Mouse (Mus musculus) ES-E14 (cell line): ENCODE results near the gene Canx. TPM values are rescaled to one million over a fixed set of nuclear protein-coding genes. Genes with fewer than 3 reads are reported as not detected.

Experiments
- DNase-seq: peaks from one replicate; pipeline ENCODE4 v3.0.0-alpha.2; 2013; ENCODE audit warnings: low read depth, low spot score
- H3K27ac ChIP-seq: 2 replicates; pipeline ENCODE4 v1.5.1; 2012; ENCODE audit warnings: low read depth, mild to moderate bottlenecking, low read length, moderate library complexity, mixed read lengths; ENCODE audit not compliant: poor library complexity, insufficient read depth, severe bottlenecking
- H3K36me3 ChIP-seq: 2 replicates; pipeline ENCODE4 v1.6.1; 2012; ENCODE audit warnings: mild to moderate bottlenecking, low read length, moderate library complexity, mixed read lengths; ENCODE audit not compliant: control insufficient read depth, poor library complexity, insufficient read depth, severe bottlenecking
- H3K4me1 ChIP-seq, 2 experiments: fragments of 150-350 bp in 1 of 2; sonication (generic) in 1 of 2; 2 replicates each; pipeline ENCODE4 v1.6.1; 2012; ENCODE audit warnings: low read length in 2 of 2, mild to moderate bottlenecking in 1 of 2, mixed read lengths in 1 of 2; ENCODE audit not compliant: control insufficient read depth in 2 of 2, insufficient read depth in 2 of 2, poor library complexity in 1 of 2
- H3K4me3 ChIP-seq, 2 experiments: fragments of 150-350 bp in 1 of 2; sonication (generic) in 1 of 2; 2 replicates each; pipeline ENCODE4 v1.5.1; 2012; ENCODE audit warnings: low read length in 2 of 2, low read depth in 1 of 2, mild to moderate bottlenecking in 1 of 2, mixed read lengths in 1 of 2; ENCODE audit not compliant: insufficient read depth in 1 of 2, poor library complexity in 1 of 2, severe bottlenecking in 1 of 2
- H3K9ac ChIP-seq: 2 replicates; pipeline ENCODE4 v1.6.1; 2012; ENCODE audit warnings: low read depth, mild to moderate bottlenecking, low read length, mixed read lengths; ENCODE audit not compliant: poor library complexity, insufficient read depth, severe bottlenecking
- H3K9me3 ChIP-seq: fragments of 150-350 bp; sonication (generic); 2 replicates; pipeline ENCODE4 v1.6.1; 2012; ENCODE audit warnings: low read depth, mild to moderate bottlenecking, low read length; ENCODE audit not compliant: control insufficient read depth, insufficient read depth
- CHD2 ChIP-seq: IDR thresholded peaks from 2 replicates; pipeline ENCODE4 v1.6.1; 2014; ENCODE audit warnings: mild to moderate bottlenecking, low read depth, low read length, inconsistent platforms
- HCFC1 ChIP-seq: IDR thresholded peaks from 2 replicates; pipeline ENCODE4 v1.6.1; 2012; ENCODE audit warnings: low read length, inconsistent platforms, borderline replicate concordance; ENCODE audit not compliant: insufficient read depth
- MAFK ChIP-seq: IDR thresholded peaks from 2 replicates; pipeline ENCODE4 v1.6.1; 2014; ENCODE audit warnings: mild to moderate bottlenecking, low read depth, low read length, inconsistent platforms; ENCODE audit not compliant: insufficient read depth
- ZC3H11A ChIP-seq: IDR thresholded peaks from 2 replicates; pipeline ENCODE4 v1.6.1; 2012; ENCODE audit warnings: low read depth, mild to moderate bottlenecking, inconsistent platforms, low read length, borderline replicate concordance
- ZNF384 ChIP-seq: IDR thresholded peaks from 2 replicates; pipeline ENCODE4 v1.6.1; 2012; ENCODE audit warnings: low read depth, low read length, inconsistent platforms
- in situ Hi-C, 2 experiments: fragments of 600-800 bp; cut with MboI; formaldehyde crosslinking; loops; one replicate each; pipeline ENCODE4 v1.15.1; 2025; ENCODE audit warnings: low sequenced_read_pairs in 2 of 2, inconsistent platforms in 1 of 2; ENCODE audit not compliant: unreplicated experiment in 2 of 2
- total RNA-seq: library from RNA; depleted of rRNA; stranded (reverse); fragments of 300-350 nt; gene quantifications from 2 replicates; pipeline ENCODE4 v1.2.3, GENCODE M21; 2012

Gene Canx
- total RNA-seq, 1 experiment: 970 TPM

GRCm38 (mm10) chr11:50258310-50258709 is 67.2 kb downstream of the Canx start:
- H3K4me1 ChIP-seq: peaks cover 4 to 14% of the 10 kb centered on the region in 2 experiments; a peak in 3 of 4 replicates
- no peak for DNase-seq
- no peaks in the 10 kb centered on the region for H3K9me3 ChIP-seq
- H3K27ac ChIP-seq: no peak overlapping the region
- no peak overlapping the region for H3K9ac ChIP-seq
- no peak overlapping the region for H3K4me3 ChIP-seq
- peaks cover 32% of the 10 kb centered on the region for H3K36me3 ChIP-seq
- no peak for TF ChIP-seq ZNF384
- no peak for TF ChIP-seq MAFK
- no peak for TF ChIP-seq CHD2
- no peak for TF ChIP-seq ZC3H11A
- TF ChIP-seq HCFC1: no peak
- in situ Hi-C loops: no loop called here

- Histone ChIP-seq H3K27ac (no peak overlapping the region), H3K9ac (no peak overlapping the region), H3K9me3 (no peaks in the 10 kb centered on the region), H3K4me3 (no peak overlapping the region), H3K36me3 (peaks cover 24% of the 10 kb centered on the region), H3K4me1 (peaks cover 9 to 26% of the 10 kb centered on the region in 2 experiments; a peak in 3 of 4 replicates)
- in situ Hi-C loops: no loop called here
- TF ChIP-seq CHD2 (no peak), ZC3H11A (no peak), ZNF384 (no peak), MAFK (no peak), HCFC1 (no peak)
- no peak for DNase-seq
Observed at GRCm38 (mm10) chr11:50256615-50257014, 68.9 kb downstream of the Canx start.

- TF ChIP-seq MAFK (no peak), ZC3H11A (no peak), HCFC1 (no peak), CHD2 (no peak), ZNF384 (no peak)
- Histone ChIP-seq H3K9ac (no peak overlapping the region; the same call in 1 of the 2 replicates), H3K27ac (no peak overlapping the region), H3K4me1 (peaks cover 4 to 22% of the 10 kb centered on the region in 2 experiments; a peak in 3 of 4 replicates), H3K4me3 (peak overlapping the region in 1 of 2 experiments; percentile 14), H3K36me3 (peaks cover 13% of the 10 kb centered on the region), H3K9me3 (no peaks in the 10 kb centered on the region)
- no peak for DNase-seq
- in situ Hi-C loops: no loop called here
Observed at GRCm38 (mm10) chr11:50254010-50254580, 71.4 kb downstream of the Canx start.

- no peak for DNase-seq
- Histone ChIP-seq H3K9me3 (no peaks in the 10 kb centered on the region), H3K27ac (peak overlapping the region; percentile 91; the same call in 1 of the 2 replicates), H3K4me3 (peak overlapping the region in 1 of 2 experiments; percentile 32; a peak in 3 of 4 replicates), H3K36me3 (peaks cover 7% of the 10 kb centered on the region), H3K9ac (peak overlapping the region; percentile 74; the same call in 1 of the 2 replicates), H3K4me1 (peaks cover 4 to 23% of the 10 kb centered on the region in 2 experiments; a peak in 3 of 4 replicates)
- TF ChIP-seq HCFC1 (no peak), ZC3H11A (no peak), MAFK (no peak), CHD2 (no peak), ZNF384 (no peak)
- in situ Hi-C loops: no loop called here
Observed at GRCm38 (mm10) chr11:50253393-50253792, 72.1 kb downstream of the Canx start.
